Mouse (Mus musculus) olfactory bulb, adult 2 months (tissue): ENCODE data around the gene E030018B13Rik.

Experiments
- CTCF ChIP-seq: fragments of 200-500 bp; IDR thresholded peaks from 2 replicates; pipeline ENCODE4 v1.5.1; 2012; ENCODE audit warnings: low read depth, mild to moderate bottlenecking, low read length, moderate library complexity; ENCODE audit not compliant: insufficient read depth
- POLR2A ChIP-seq: fragments of 200-500 bp; IDR thresholded peaks from 2 replicates; pipeline ENCODE4 v1.6.1; 2012; ENCODE audit warnings: mild to moderate bottlenecking, low read depth, low read length, moderate library complexity; ENCODE audit not compliant: insufficient read depth

- TF ChIP-seq CTCF (no peak), POLR2A (no peak)
These were observed 32.5 kb downstream of the E030018B13Rik start for GRCm38 (mm10) chr7:63949176-63949575.
